ENCODE assay signal across 9 mouse cellular contexts in genomic region chr19:44299902-44300301, GRCm38 (mm10). TPM values are rescaled to one million over a fixed set of nuclear protein-coding genes. Genes with fewer than 3 reads are reported as not detected.
DNase-seq lines count a peak whose midpoint lies in the region; ATAC-seq lines count a peak whose summit lies in the region.
"Had no signal": no experiment of that assay in that cellular context is flagged by ENCODE, and none has a peak within 500 bp of the region (broad histone marks: within the 10 kb centered on the region; RNA-seq: fewer than 3 reads in every experiment).

No protein-coding gene starts in this region.

- no peak overlapping the region for H3K9ac ChIP-seq in intestine, embryonic 14.5 days (ENCODE audit: low read length)
- peak overlapping the region; percentile 44; the same call in 1 of the 2 replicates for H3K9ac ChIP-seq in midbrain, embryonic 12.5 days (replicated peaks)

- peaks cover 81% of the 10 kb centered on the region for H3K4me1 ChIP-seq in erythroblast, embryonic 14.5 days (ENCODE audit: control insufficient read depth)
- H3K4me1 ChIP-seq in embryonic facial prominence, embryonic 10.5 days, result peaks cover 61% of the 10 kb centered on the region
- H3K4me1 ChIP-seq in intestine, embryonic 14.5 days (replicated peaks; ENCODE audit: control insufficient read depth, insufficient read depth, low read length), result peaks cover 52% of the 10 kb centered on the region
- H3K4me1 ChIP-seq in midbrain, embryonic 12.5 days, result peaks cover 72% of the 10 kb centered on the region

- peaks cover 98% of the 10 kb centered on the region for H3K36me3 ChIP-seq in erythroblast, embryonic 14.5 days (ENCODE audit: control insufficient read depth)
- peaks cover 99% of the 10 kb centered on the region for H3K36me3 ChIP-seq in embryonic facial prominence, embryonic 10.5 days (replicated peaks)
- peaks cover 95% of the 10 kb centered on the region for H3K36me3 ChIP-seq in intestine, embryonic 14.5 days (ENCODE audit: control insufficient read depth, insufficient read depth, low read length)
- H3K36me3 ChIP-seq in midbrain, embryonic 12.5 days, result peaks cover 98% of the 10 kb centered on the region

- no peaks in the 10 kb centered on the region for H3K27me3 ChIP-seq in erythroblast, embryonic 14.5 days (ENCODE audit: control insufficient read depth)
- H3K27me3 ChIP-seq in embryonic facial prominence, embryonic 10.5 days (replicated peaks; ENCODE audit: low read depth, poor library complexity, severe bottlenecking), result no peaks in the 10 kb centered on the region
- H3K27me3 ChIP-seq in intestine, embryonic 14.5 days (replicated peaks; ENCODE audit: control insufficient read depth, insufficient read depth, low read length), result no peaks in the 10 kb centered on the region
- no peaks in the 10 kb centered on the region for H3K27me3 ChIP-seq in midbrain, embryonic 12.5 days

- H3K4me2 ChIP-seq in intestine, embryonic 14.5 days (ENCODE audit: low read length), result peak overlapping the region; percentile 0
- H3K4me2 ChIP-seq in midbrain, embryonic 12.5 days (replicated peaks), result peak overlapping the region; percentile 99

- H3K27ac ChIP-seq in embryonic facial prominence, embryonic 10.5 days (replicated peaks), result no peak overlapping the region
- no peak overlapping the region for H3K27ac ChIP-seq in intestine, embryonic 14.5 days (ENCODE audit: low read depth)
- no peak overlapping the region for H3K27ac ChIP-seq in midbrain, embryonic 12.5 days (replicated peaks)

- 87% methylated on average over 6 of the region's 6 CpGs for WGBS in embryonic facial prominence, embryonic 10.5 days
- WGBS in intestine, embryonic 14.5 days, result 67% methylated on average over 6 of the region's 6 CpGs
- WGBS in midbrain, embryonic 12.5 days, result 83% methylated on average over 6 of the region's 6 CpGs

- H3K9me3 ChIP-seq in erythroblast, embryonic 14.5 days (ENCODE audit: control insufficient read depth, low read length), result no peaks in the 10 kb centered on the region
- H3K9me3 ChIP-seq in embryonic facial prominence, embryonic 10.5 days, result no peaks in the 10 kb centered on the region
- H3K9me3 ChIP-seq in intestine, embryonic 14.5 days (ENCODE audit: control insufficient read depth, low read length), result no peaks in the 10 kb centered on the region
- H3K9me3 ChIP-seq in midbrain, embryonic 12.5 days, result no peaks in the 10 kb centered on the region

- no peak for ATAC-seq in erythroblast, adult 5-6 weeks (replicated peaks; ENCODE audit: low FRiP score, poor library complexity, severe bottlenecking)
- no peak for ATAC-seq in intestine, embryonic 14.5 days (replicated peaks; ENCODE audit: low FRiP score, low TSS enrichment, low read depth)
- ATAC-seq in midbrain, embryonic 12.5 days (ENCODE audit: low FRiP score, low read depth), result no peak

- no peak for DNase-seq in embryonic facial prominence, embryonic 10.5 days (ENCODE audit: low spot score)
- no peak for DNase-seq in intestine, embryonic 14.5 days (ENCODE audit: low spot score)
- DNase-seq in right cerebral cortex, adult 2 months (ENCODE audit: low spot score in 2 of 2), result no peak
- no peak for DNase-seq in urinary bladder, postnatal 10 days (ENCODE audit: low spot score)
- DNase-seq in lung, postnatal 25 days (ENCODE audit: low spot score), result no peak

- peak overlapping the region; percentile 3 for H3K4me3 ChIP-seq in erythroblast, embryonic 14.5 days (replicated peaks)
- peak overlapping the region; percentile 95; the same call in 1 of the 2 replicates for H3K4me3 ChIP-seq in embryonic facial prominence, embryonic 10.5 days
- no peak overlapping the region for H3K4me3 ChIP-seq in intestine, embryonic 14.5 days (ENCODE audit: low read depth, low read length)
- H3K4me3 ChIP-seq in midbrain, embryonic 12.5 days, result peak overlapping the region; percentile 14; the same call in 1 of the 2 replicates

RNA-seq across cellular contexts. Expression of gene Scd2, which starts 6.4 kb away (rescaled TPM):
- polyA plus RNA-seq in erythroblast, embryonic 14.5 days (2012), result 0.27 TPM in 2 replicates
- total RNA-seq in erythroblast, adult 5-6 weeks (2015; ENCODE audit: low replicate concordance), result 11.3 and 16.7 TPM in 2 replicates
- 17.3 and 20.9 TPM in 2 replicates for total RNA-seq in erythroblast, adult 5-6 weeks (2017; ENCODE audit: low replicate concordance)
- 324 and 353 TPM in 2 replicates for polyA plus RNA-seq in embryonic facial prominence, embryonic 10.5 days (2016; fragmentation: Nextera tagmentation; extraction: Ambion mirVana)
- polyA plus RNA-seq in intestine, embryonic 14.5 days (2014; fragmentation: Nextera tagmentation; extraction: Ambion mirVana), result 341 and 386 TPM in 2 replicates
- 419 and 424 TPM in 2 replicates for polyA plus RNA-seq in midbrain, embryonic 12.5 days (2016; fragmentation: Nextera tagmentation; extraction: Ambion mirVana)

RNA-seq across cellular contexts. Expression of gene Scd4, which starts 33.0 kb away (rescaled TPM):
- not detected in 2 replicates for polyA plus RNA-seq in erythroblast, embryonic 14.5 days (2012)
- total RNA-seq in erythroblast, adult 5-6 weeks (2015; ENCODE audit: low replicate concordance), result 0.38 TPM in 1 of 2 replicates, not detected in the other
- total RNA-seq in erythroblast, adult 5-6 weeks (2017; ENCODE audit: low replicate concordance), result not detected in 2 replicates
- polyA plus RNA-seq in embryonic facial prominence, embryonic 10.5 days (2016; fragmentation: Nextera tagmentation; extraction: Ambion mirVana), result 0.05 and 0.10 TPM in 2 replicates
- polyA plus RNA-seq in intestine, embryonic 14.5 days (2014; fragmentation: Nextera tagmentation; extraction: Ambion mirVana), result 0.08 and 0.20 TPM in 2 replicates
- 0.10 and 0.11 TPM in 2 replicates for polyA plus RNA-seq in midbrain, embryonic 12.5 days (2016; fragmentation: Nextera tagmentation; extraction: Ambion mirVana)
- polyA plus RNA-seq: embryonic facial prominence, embryonic 11.5 days had no signal

Comparison
In these comparisons a context has a peak if more than half of its experiments do, and no peak if none do; other contexts are left out.
1. RNA of gene Scd2, which starts 6.4 kb away (polyA plus RNA-seq): 419 to 424 TPM in midbrain, embryonic 12.5 days, 341 to 386 TPM in intestine, embryonic 14.5 days and 324 to 353 TPM in embryonic facial prominence, embryonic 10.5 days; 0.27 TPM in erythroblast, embryonic 14.5 days; every median in the first group is over 100 times any median in the second.